Mouse (Mus musculus) hindbrain, embryonic 12.5 days (tissue): ENCODE results near the gene Selenoh. TPM values are rescaled to one million over a fixed set of nuclear protein-coding genes. Genes with fewer than 3 reads are reported as not detected.
A peak's percentile ranks its signal among the peaks of the same experiment; 100 is the strongest.

Experiments used
- ATAC-seq: fragments of 200-750 bp; cut with Nextera tagmentation; 2 replicates; pipeline ENCODE4 v1.8.0; 2017; ENCODE audit warnings: moderate TSS enrichment; ENCODE audit not compliant: low FRiP score
- H3K27ac ChIP-seq: fragments of 300-500 bp; sonication (generic); 2 replicates; pipeline ENCODE4 v1.5.1; 2016; ENCODE audit warnings: mild to moderate bottlenecking
- H3K27me3 ChIP-seq: fragments of 300-500 bp; sonication (generic); 2 replicates; pipeline ENCODE4 v1.6.1; 2016; ENCODE audit warnings: mild to moderate bottlenecking
- H3K36me3 ChIP-seq: fragments of 300-500 bp; sonication (generic); 2 replicates; pipeline ENCODE4 v1.6.1; 2016; ENCODE audit warnings: mild to moderate bottlenecking
- H3K4me1 ChIP-seq: fragments of 300-500 bp; sonication (generic); 2 replicates; pipeline ENCODE4 v1.6.1; 2016
- H3K4me2 ChIP-seq: fragments of 300-500 bp; sonication (generic); replicated peaks from 2 replicates; pipeline ENCODE4 v1.6.1; 2016; ENCODE audit warnings: mild to moderate bottlenecking
- H3K4me3 ChIP-seq: fragments of 300-500 bp; sonication (generic); 2 replicates; pipeline ENCODE4 v1.5.1; 2016; ENCODE audit warnings: mild to moderate bottlenecking
- H3K9ac ChIP-seq: fragments of 300-500 bp; sonication (generic); 2 replicates; pipeline ENCODE4 v1.6.1; 2016; ENCODE audit warnings: mild to moderate bottlenecking, moderate library complexity
- H3K9me3 ChIP-seq: fragments of 300-500 bp; sonication (generic); replicated peaks from 2 replicates; pipeline ENCODE4 v1.6.1; 2016; ENCODE audit warnings: mild to moderate bottlenecking
- WGBS: fragments of 180-500 bp; shearing (Covaris S2); methylation state at CpG from one replicate; pipeline ENCODE4 v1.1.7; 2016; 5-methylcytosine and 5-hydroxymethylcytosine counted together
- polyA plus RNA-seq: library from polyadenylated mRNA; unstranded; fragments of >200 nt; fragmentation: Nextera tagmentation; extraction: Ambion mirVana; gene quantifications from 2 replicates; pipeline ENCODE4 v1.2.1, GENCODE M21; 2016

Gene Selenoh
- polyA plus RNA-seq, 1 experiment from 2014 or later: 304 TPM

GRCm38 (mm10) chr2:84662866-84663265 lies 7.7 kb downstream of the Selenoh start:
- no peak overlapping the region for H3K4me3 ChIP-seq
- H3K36me3 ChIP-seq: no peaks in the 10 kb centered on the region
- H3K9me3 ChIP-seq: 0 out of 2 replicates have a peak, but pooled peaks cover 3% of the 10 kb centered on the region
- H3K9ac ChIP-seq: no peak overlapping the region
- no peaks in the 10 kb centered on the region for H3K27me3 ChIP-seq
- WGBS: 14% methylated on average over 2 of the region's 2 CpGs
- no peak overlapping the region for H3K27ac ChIP-seq
- no peak for ATAC-seq
- H3K4me1 ChIP-seq: no peaks in the 10 kb centered on the region
- H3K4me2 ChIP-seq: no peak overlapping the region

GRCm38 (mm10) chr2:84660253-84660652 lies 10.3 kb downstream of the Selenoh start:
- no peak for ATAC-seq
- H3K9ac ChIP-seq: no peak overlapping the region
- 66% methylated on average over 3 of the region's 3 CpGs for WGBS
- no peaks in the 10 kb centered on the region for H3K27me3 ChIP-seq
- no peak overlapping the region for H3K27ac ChIP-seq
- no peaks in the 10 kb centered on the region for H3K36me3 ChIP-seq
- H3K4me3 ChIP-seq: no peak overlapping the region
- H3K4me2 ChIP-seq: no peak overlapping the region
- H3K9me3 ChIP-seq: 0 out of 2 replicates have a peak, but pooled peaks cover 3% of the 10 kb centered on the region
- H3K4me1 ChIP-seq: no peaks in the 10 kb centered on the region

GRCm38 (mm10) chr2:84658806-84659205 lies 11.8 kb downstream of the Selenoh start, which contains the start of gene Btbd18:
Btbd18 (plus strand) TSS chr2:84659079.
- H3K9ac ChIP-seq: no peak within 1 kb of the TSS
- no peaks in the 10 kb centered on the region for H3K27me3 ChIP-seq
- no peak within 1 kb of the TSS for H3K27ac ChIP-seq
- 92% methylated on average over 32 of the region's 32 CpGs for WGBS
- no peaks in the 10 kb centered on the region for H3K36me3 ChIP-seq
- H3K4me3 ChIP-seq: no peak within 1 kb of the TSS
- 0 out of 2 replicates have a peak, but pooled peaks cover 3% of the 10 kb centered on the region for H3K9me3 ChIP-seq
- H3K4me2 ChIP-seq: no peak within 1 kb of the TSS
- no peaks in the 10 kb centered on the region for H3K4me1 ChIP-seq
- no peak for ATAC-seq

- Histone ChIP-seq H3K9me3 (no peaks in the 10 kb centered on the region), H3K4me2 (no peak overlapping the region), H3K27me3 (no peaks in the 10 kb centered on the region), H3K4me3 (no peak overlapping the region), H3K9ac (no peak overlapping the region), H3K36me3 (no peaks in the 10 kb centered on the region), H3K27ac (no peak overlapping the region), H3K4me1 (0 out of 2 replicates have a peak, but pooled peaks cover 3% of the 10 kb centered on the region)
- ATAC-seq: no peak
- WGBS: 69% methylated on average over 1 of the region's 1 CpGs
These were observed 14.7 kb downstream of the Selenoh start for GRCm38 (mm10) chr2:84655864-84656263.

- no peak for ATAC-seq
- Histone ChIP-seq H3K36me3 (no peaks in the 10 kb centered on the region), H3K27ac (no peak overlapping the region), H3K4me1 (0 out of 2 replicates have a peak, but pooled peaks cover 5% of the 10 kb centered on the region), H3K9ac (no peak overlapping the region), H3K4me2 (no peak overlapping the region), H3K27me3 (no peaks in the 10 kb centered on the region), H3K4me3 (no peak overlapping the region), H3K9me3 (no peaks in the 10 kb centered on the region)
These were observed 17.2 kb downstream of the Selenoh start for GRCm38 (mm10) chr2:84653354-84653753.

GRCm38 (mm10) chr2:84650464-84651195 lies 19.9 kb downstream of the Selenoh start, which contains the start of gene Ctnnd1:
Ctnnd1 (minus strand) TSS chr2:84650765.
- Histone ChIP-seq H3K9ac (peak within 1 kb of the TSS; percentile 89), H3K9me3 (no peaks in the 10 kb centered on the region), H3K4me1 (peaks cover 19% of the 10 kb centered on the region), H3K4me2 (peak within 1 kb of the TSS; percentile 84), H3K27ac (peak within 1 kb of the TSS; percentile 94), H3K4me3 (peak within 1 kb of the TSS; percentile 69), H3K36me3 (no peaks in the 10 kb centered on the region), H3K27me3 (no peaks in the 10 kb centered on the region)
- WGBS: 0% methylated on average over 15 of the region's 15 CpGs
- peak; percentile 96 for ATAC-seq

GRCm38 (mm10) chr2:84649674-84650073 lies 20.9 kb downstream of the Selenoh start:
- Histone ChIP-seq H3K4me2 (peak overlapping the region; percentile 84), H3K9me3 (no peaks in the 10 kb centered on the region), H3K4me1 (peaks cover 19% of the 10 kb centered on the region), H3K36me3 (no peaks in the 10 kb centered on the region), H3K9ac (peak overlapping the region; percentile 89), H3K27ac (peak overlapping the region; percentile 35), H3K4me3 (peak overlapping the region; percentile 69), H3K27me3 (no peaks in the 10 kb centered on the region)
- WGBS: 0% methylated on average over 10 of the region's 10 CpGs
- no peak for ATAC-seq

DNA sequence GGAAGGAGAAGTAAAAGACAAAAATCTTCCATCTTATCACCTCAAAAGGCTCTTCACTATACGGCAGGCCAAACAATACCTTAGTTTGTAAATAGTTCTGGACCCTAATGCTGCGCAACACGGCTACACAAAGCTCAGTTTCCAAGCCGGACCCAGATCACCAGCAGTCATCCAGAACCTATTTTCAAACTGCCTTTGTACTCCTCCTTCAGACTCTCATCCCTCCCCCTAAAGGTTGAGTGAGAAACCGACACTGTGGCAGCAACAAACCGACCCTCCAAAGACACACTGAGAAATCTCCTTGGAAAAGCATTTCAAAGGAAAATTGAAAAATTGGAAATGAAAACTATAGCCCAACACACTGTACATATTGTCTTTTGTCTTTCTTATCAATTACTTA lies 22.2 kb downstream of the Selenoh start:
- no peaks in the 10 kb centered on the region for H3K27me3 ChIP-seq
- H3K9me3 ChIP-seq: no peaks in the 10 kb centered on the region
- H3K4me3 ChIP-seq: peak overlapping the region; percentile 39
- peak overlapping the region; percentile 60 for H3K9ac ChIP-seq
- H3K4me1 ChIP-seq: peaks cover 19% of the 10 kb centered on the region
- no peaks in the 10 kb centered on the region for H3K36me3 ChIP-seq
- peak overlapping the region; percentile 84 for H3K4me2 ChIP-seq
- H3K27ac ChIP-seq: peak overlapping the region; percentile 62
- 30% methylated on average over 6 of the region's 6 CpGs for WGBS
- 0 out of 2 replicates have a peak, but pooled peaks have one; percentile 23 for ATAC-seq

- Histone ChIP-seq H3K4me2 (peak overlapping the region; percentile 84), H3K9me3 (no peaks in the 10 kb centered on the region), H3K27ac (no peak overlapping the region), H3K27me3 (no peaks in the 10 kb centered on the region), H3K4me1 (peaks cover 19% of the 10 kb centered on the region), H3K36me3 (no peaks in the 10 kb centered on the region), H3K9ac (no peak overlapping the region), H3K4me3 (peak overlapping the region; percentile 39)
- ATAC-seq: no peak
- WGBS: 95% methylated on average over 6 of the region's 6 CpGs
These were observed 23.5 kb downstream of the Selenoh start for GRCm38 (mm10) chr2:84647051-84647568.

- no peaks in the 10 kb centered on the region for H3K27me3 ChIP-seq
- 81% methylated on average over 1 of the region's 1 CpGs for WGBS
- H3K9me3 ChIP-seq: no peaks in the 10 kb centered on the region
- H3K36me3 ChIP-seq: no peaks in the 10 kb centered on the region
- peaks cover 18% of the 10 kb centered on the region for H3K4me1 ChIP-seq
- H3K9ac ChIP-seq: no peak overlapping the region
- no peak overlapping the region for H3K4me2 ChIP-seq
- H3K27ac ChIP-seq: no peak overlapping the region
- ATAC-seq: no peak
- H3K4me3 ChIP-seq: no peak overlapping the region
These were observed 24.4 kb downstream of the Selenoh start for GRCm38 (mm10) chr2:84646138-84646537.

GRCm38 (mm10) chr2:84640833-84641232 lies 29.7 kb downstream of the Selenoh start:
- Histone ChIP-seq H3K9me3 (no peaks in the 10 kb centered on the region), H3K27ac (no peak overlapping the region), H3K4me1 (peaks cover 30% of the 10 kb centered on the region), H3K4me2 (no peak overlapping the region), H3K4me3 (no peak overlapping the region), H3K27me3 (no peaks in the 10 kb centered on the region), H3K36me3 (no peaks in the 10 kb centered on the region), H3K9ac (no peak overlapping the region)
- no peak for ATAC-seq

GRCm38 (mm10) chr2:84638428-84639220 lies 31.9 kb downstream of the Selenoh start:
- no peaks in the 10 kb centered on the region for H3K9me3 ChIP-seq
- no peak for ATAC-seq
- peak overlapping the region; percentile 30; the same call in 1 of the 2 replicates for H3K27ac ChIP-seq
- H3K4me3 ChIP-seq: no peak overlapping the region
- no peak overlapping the region for H3K4me2 ChIP-seq
- WGBS: 73% methylated on average over 5 of the region's 5 CpGs
- H3K9ac ChIP-seq: no peak overlapping the region
- H3K36me3 ChIP-seq: no peaks in the 10 kb centered on the region
- H3K4me1 ChIP-seq: peaks cover 51% of the 10 kb centered on the region
- no peaks in the 10 kb centered on the region for H3K27me3 ChIP-seq
